Mouse (Mus musculus) cerebellum, adult 8-10 months (tissue): ENCODE measurements around the gene Clmn.
A peak's percentile ranks its signal among the peaks of the same experiment; 100 is the strongest.

ENCODE experiments used
- DNase-seq: peaks from one replicate; pipeline ENCODE4 v3.0.0; 2022

The Clmn gene

GRCm38 (mm10) chr12:104810923-104811443, 53.9 kb downstream of the Clmn start:
- no peak for DNase-seq

- DNase-seq, result no peak
These were observed 56.3 kb downstream of the Clmn start for GRCm38 (mm10) chr12:104808421-104809067.

- DNase-seq, result no peak
These were observed 58.0 kb downstream of the Clmn start for GRCm38 (mm10) chr12:104806680-104807375.

GRCm38 (mm10) chr12:104801494-104802260, 63.2 kb downstream of the Clmn start:
- no peak for DNase-seq

- no peak for DNase-seq
These were observed 65.5 kb downstream of the Clmn start for GRCm38 (mm10) chr12:104799365-104799764.

GRCm38 (mm10) chr12:104797905-104798304, 67.0 kb downstream of the Clmn start:
- no peak for DNase-seq

GRCm38 (mm10) chr12:104796635-104797378, 68.1 kb downstream of the Clmn start:
- no peak for DNase-seq

GRCm38 (mm10) chr12:104794957-104795356, 69.9 kb downstream of the Clmn start:
- no peak for DNase-seq

GRCm38 (mm10) chr12:104793486-104793885, 71.4 kb downstream of the Clmn start:
- no peak for DNase-seq

GRCm38 (mm10) chr12:104777603-104778002, 87.3 kb downstream of the Clmn start:
- no peak for DNase-seq

GRCm38 (mm10) chr12:104771941-104772340, 92.9 kb downstream of the Clmn start:
- DNase-seq, result no peak

- DNase-seq, result no peak
These were observed 95.6 kb downstream of the Clmn start for GRCm38 (mm10) chr12:104769201-104769785.

GRCm38 (mm10) chr12:104767183-104767582, 97.7 kb downstream of the Clmn start:
- no peak for DNase-seq

GRCm38 (mm10) chr12:104765761-104766160, 99.1 kb downstream of the Clmn start:
- no peak for DNase-seq

GRCm38 (mm10) chr12:104765116-104765515, 99.8 kb downstream of the Clmn start:
- DNase-seq, result no peak

- no peak for DNase-seq
These were observed 101.0 kb downstream of the Clmn start for GRCm38 (mm10) chr12:104763918-104764317.

- no peak for DNase-seq
These were observed 103.5 kb downstream of the Clmn start for GRCm38 (mm10) chr12:104761411-104761810.

GRCm38 (mm10) chr12:104758066-104758465, 106.8 kb downstream of the Clmn start:
- DNase-seq, result no peak

GRCm38 (mm10) chr12:104753686-104754085, 111.2 kb downstream of the Clmn start:
- DNase-seq, result no peak

GRCm38 (mm10) chr12:104751814-104752765, 112.8 kb downstream of the Clmn start, which contains the start of gene Dicer1:
Gene Dicer1 (minus strand): TSS chr12:104751952.
- peak; percentile 99 for DNase-seq

- DNase-seq, result no peak
These were observed 113.5 kb downstream of the Clmn start for GRCm38 (mm10) chr12:104751331-104751813.
